Mouse (Mus musculus) heart, postnatal 0 days (tissue): ENCODE measurements around the gene Rbm3. TPM values are rescaled to one million over a fixed set of nuclear protein-coding genes. Genes with fewer than 3 reads are reported as not detected.

Source experiments
- ATAC-seq: fragments of 200-750 bp; cut with Nextera tagmentation; 2 replicates; pipeline ENCODE4 v1.8.0; 2017; ENCODE audit warnings: low read depth, moderate number of reproducible peaks, moderate library complexity; ENCODE audit not compliant: insufficient read depth
- DNase-seq: peaks from one replicate; pipeline ENCODE4 v3.0.0-alpha.2; 2016; ENCODE audit warnings: low spot score
- H3K27ac ChIP-seq: fragments of 300-500 bp; sonication (generic); 2 replicates; pipeline ENCODE4 v1.5.1; 2014; ENCODE audit warnings: low read depth, mild to moderate bottlenecking
- H3K27me3 ChIP-seq: fragments of 300-500 bp; sonication (generic); 2 replicates; pipeline ENCODE4 v1.6.1; 2014; ENCODE audit warnings: low read length, mixed read lengths; ENCODE audit not compliant: control insufficient read depth, insufficient read depth
- H3K36me3 ChIP-seq: fragments of 300-500 bp; sonication (generic); replicated peaks from 2 replicates; pipeline ENCODE4 v1.6.1; 2014; ENCODE audit warnings: low read length, mixed read lengths; ENCODE audit not compliant: control insufficient read depth, insufficient read depth
- H3K4me1 ChIP-seq: fragments of 300-500 bp; sonication (generic); 2 replicates; pipeline ENCODE4 v1.6.1; 2014; ENCODE audit warnings: antibody characterized with exemption; ENCODE audit not compliant: control insufficient read depth, insufficient read depth
- H3K4me2 ChIP-seq: fragments of 300-500 bp; sonication (generic); 2 replicates; pipeline ENCODE4 v1.6.1; 2014; ENCODE audit warnings: low read depth, mild to moderate bottlenecking, low read length, moderate library complexity
- H3K4me3 ChIP-seq: fragments of 300-500 bp; sonication (generic); 2 replicates; pipeline ENCODE4 v1.5.1; 2014; ENCODE audit warnings: low read depth, low read length
- H3K9ac ChIP-seq: fragments of 300-500 bp; sonication (generic); replicated peaks from 2 replicates; pipeline ENCODE4 v1.6.1; 2014; ENCODE audit warnings: low read depth, low read length, mixed read lengths
- H3K9me3 ChIP-seq: fragments of 300-500 bp; sonication (generic); replicated peaks from 2 replicates; pipeline ENCODE4 v1.6.1; 2016; ENCODE audit warnings: low read length; ENCODE audit not compliant: control insufficient read depth
- CTCF ChIP-seq: IDR thresholded peaks from 2 replicates; pipeline ENCODE4 v1.5.1; 2016; ENCODE audit warnings: antibody characterized with exemption, control low read depth, low read depth
- EP300 ChIP-seq: IDR thresholded peaks from 2 replicates; pipeline ENCODE4 v1.6.1; 2016; ENCODE audit warnings: antibody characterized with exemption, low read depth
- WGBS: fragments of 180-500 bp; shearing (Covaris S2); extraction: QIAGEN DNeasy Blood & Tissue Kit; methylation state at CpG from one replicate; pipeline ENCODE4 v1.1.7; 2014; 5-methylcytosine and 5-hydroxymethylcytosine counted together
- polyA plus RNA-seq: library from polyadenylated mRNA; unstranded; fragments of >200 nt; fragmentation: Nextera tagmentation; extraction: Ambion mirVana; gene quantifications from 2 replicates; pipeline ENCODE4 v1.2.1, GENCODE M21; 2015
- total RNA-seq: library from RNA; depleted of rRNA; stranded (reverse); fragments of >200 nt; gene quantifications from 2 replicates; pipeline ENCODE4 v1.2.3, GENCODE M21; 2014; ENCODE audit warnings: low replicate concordance; rRNA removed

Rbm3 gene
- total and polyA plus RNA-seq, 2 experiments from 2014 or later: 439 to 551 TPM

GRCm38 (mm10) chrX:8090346-8090953 is 55.2 kb downstream of the Rbm3 start, which contains the start of gene Was:
Gene Was (minus strand): TSS chrX:8090498.
- H3K36me3 ChIP-seq: no peaks in the 10 kb centered on the region
- DNase-seq (no peak), ATAC-seq (no peak)
- no peak within 1 kb of the TSS for H3K9ac ChIP-seq
- no peak within 1 kb of the TSS for H3K27ac ChIP-seq
- WGBS: 74% methylated on average over 12 of the region's 14 CpGs
- H3K9me3 ChIP-seq: no peaks in the 10 kb centered on the region
- no peaks in the 10 kb centered on the region for H3K4me1 ChIP-seq
- H3K4me2 ChIP-seq: peak within 1 kb of the TSS; percentile 9; the same call in 1 of the 2 replicates
- no peaks in the 10 kb centered on the region for H3K27me3 ChIP-seq
- TF ChIP-seq EP300 (no peak), CTCF (no peak)
- peak within 1 kb of the TSS; percentile 18; the same call in 1 of the 2 replicates for H3K4me3 ChIP-seq

- 89% methylated on average over 3 of the region's 3 CpGs for WGBS
Measured at GRCm38 (mm10) chrX:8089746-8090145, 55.9 kb downstream of the Rbm3 start.

More at GRCm38 (mm10) chrX:8089746-8090145, 55.9 kb downstream of the Rbm3 start:
- Histone ChIP-seq H3K4me1 (no peaks in the 10 kb centered on the region), H3K4me2 (peak overlapping the region; percentile 9; the same call in 1 of the 2 replicates), H3K36me3 (no peaks in the 10 kb centered on the region), H3K27me3 (no peaks in the 10 kb centered on the region), H3K9me3 (no peaks in the 10 kb centered on the region), H3K27ac (no peak overlapping the region), H3K9ac (no peak overlapping the region), H3K4me3 (peak overlapping the region; percentile 18; the same call in 1 of the 2 replicates)
- no peak for DNase-seq
- TF ChIP-seq EP300 (no peak), CTCF (no peak)
- ATAC-seq: no peak

Other genes with a start within 250 kb of the Rbm3 start
- gene Pqbp1, start 246.6 kb downstream of the Rbm3 start, total RNA-seq: 44.5 and 63.0 TPM in 2 replicates
- 55.6 and 57.6 TPM in 2 replicates for gene Pqbp1, start 246.6 kb downstream of the Rbm3 start, polyA plus RNA-seq
- 37.7 and 46.4 TPM in 2 replicates for gene Timm17b, start 246.5 kb downstream of the Rbm3 start, total RNA-seq
- gene Timm17b, start 246.5 kb downstream of the Rbm3 start, polyA plus RNA-seq: 91.3 and 99.7 TPM in 2 replicates
- not detected in 2 replicates for gene Gm10491, start 238.0 kb downstream of the Rbm3 start, total RNA-seq
- not detected in 2 replicates for gene Gm10491, start 238.0 kb downstream of the Rbm3 start, polyA plus RNA-seq
- gene Gm10490, start 236.3 kb downstream of the Rbm3 start, total RNA-seq: not detected in 2 replicates
- not detected in 2 replicates for gene Gm10490, start 236.3 kb downstream of the Rbm3 start, polyA plus RNA-seq
- not detected in 2 replicates for gene Pcsk1n, start 226.1 kb downstream of the Rbm3 start, total RNA-seq
- gene Pcsk1n, start 226.1 kb downstream of the Rbm3 start, polyA plus RNA-seq: 0.05 and 0.33 TPM in 2 replicates
- gene Eras, start 217.3 kb downstream of the Rbm3 start, total RNA-seq: not detected in 2 replicates
- gene Eras, start 217.3 kb downstream of the Rbm3 start, polyA plus RNA-seq: not detected in 2 replicates
- 28.6 and 37.2 TPM in 2 replicates for gene Hdac6, start 198.0 kb downstream of the Rbm3 start, total RNA-seq
- gene Hdac6, start 198.0 kb downstream of the Rbm3 start, polyA plus RNA-seq: 16.2 and 18.4 TPM in 2 replicates
- gene Gata1, start 167.8 kb downstream of the Rbm3 start, total RNA-seq: 0.19 TPM in 1 of 2 replicates, not detected in the other
- 0.14 and 0.20 TPM in 2 replicates for gene Gata1, start 167.8 kb downstream of the Rbm3 start, polyA plus RNA-seq
- not detected in 2 replicates for gene Glod5, start 127.4 kb downstream of the Rbm3 start, total RNA-seq
- 0.55 TPM in 2 replicates for gene Glod5, start 127.4 kb downstream of the Rbm3 start, polyA plus RNA-seq
- 15.7 and 15.9 TPM in 2 replicates for gene Suv39h1, start 71.1 kb downstream of the Rbm3 start, total RNA-seq
- gene Suv39h1, start 71.1 kb downstream of the Rbm3 start, polyA plus RNA-seq: 8.2 and 8.6 TPM in 2 replicates
- 0.31 TPM in 1 of 2 replicates, not detected in the other for gene Was, start 55.4 kb downstream of the Rbm3 start, total RNA-seq
- gene Was, start 55.4 kb downstream of the Rbm3 start, polyA plus RNA-seq: 0.22 and 0.25 TPM in 2 replicates
- 130 and 155 TPM in 2 replicates for gene Wdr13, start 13.0 kb downstream of the Rbm3 start, total RNA-seq
- 24.4 and 26.4 TPM in 2 replicates for gene Wdr13, start 13.0 kb downstream of the Rbm3 start, polyA plus RNA-seq
- gene Tbc1d25, start 30.3 kb upstream of the Rbm3 start, total RNA-seq: 7.0 and 12.2 TPM in 2 replicates
- gene Tbc1d25, start 30.3 kb upstream of the Rbm3 start, polyA plus RNA-seq: 6.4 and 6.5 TPM in 2 replicates
- 23.0 and 26.2 TPM in 2 replicates for gene Ebp, start 47.6 kb upstream of the Rbm3 start, total RNA-seq
- 20.6 and 26.3 TPM in 2 replicates for gene Ebp, start 47.6 kb upstream of the Rbm3 start, polyA plus RNA-seq
- 1.6 and 5.6 TPM in 2 replicates for gene Porcn, start 60.6 kb upstream of the Rbm3 start, total RNA-seq
- 2.5 and 2.9 TPM in 2 replicates for gene Porcn, start 60.6 kb upstream of the Rbm3 start, polyA plus RNA-seq
- 20.9 and 25.1 TPM in 2 replicates for gene Ftsj1, start 106.5 kb upstream of the Rbm3 start, total RNA-seq
- 17.1 and 18.8 TPM in 2 replicates for gene Ftsj1, start 106.5 kb upstream of the Rbm3 start, polyA plus RNA-seq
- gene Slc38a5, start 125.3 kb upstream of the Rbm3 start, total RNA-seq: 10.5 and 20.4 TPM in 2 replicates
- 5.0 and 5.8 TPM in 2 replicates for gene Slc38a5, start 125.3 kb upstream of the Rbm3 start, polyA plus RNA-seq
- not detected in 2 replicates for gene Ssxb10, start 181.5 kb upstream of the Rbm3 start, total RNA-seq
- gene Ssxb10, start 181.5 kb upstream of the Rbm3 start, polyA plus RNA-seq: not detected in 2 replicates
- not detected in 2 replicates for gene Ssxb9, start 221.1 kb upstream of the Rbm3 start, total RNA-seq
- gene Ssxb9, start 221.1 kb upstream of the Rbm3 start, polyA plus RNA-seq: not detected in 2 replicates